Mouse (Mus musculus): ENCODE data around the gene Fhl3.

DNA sequence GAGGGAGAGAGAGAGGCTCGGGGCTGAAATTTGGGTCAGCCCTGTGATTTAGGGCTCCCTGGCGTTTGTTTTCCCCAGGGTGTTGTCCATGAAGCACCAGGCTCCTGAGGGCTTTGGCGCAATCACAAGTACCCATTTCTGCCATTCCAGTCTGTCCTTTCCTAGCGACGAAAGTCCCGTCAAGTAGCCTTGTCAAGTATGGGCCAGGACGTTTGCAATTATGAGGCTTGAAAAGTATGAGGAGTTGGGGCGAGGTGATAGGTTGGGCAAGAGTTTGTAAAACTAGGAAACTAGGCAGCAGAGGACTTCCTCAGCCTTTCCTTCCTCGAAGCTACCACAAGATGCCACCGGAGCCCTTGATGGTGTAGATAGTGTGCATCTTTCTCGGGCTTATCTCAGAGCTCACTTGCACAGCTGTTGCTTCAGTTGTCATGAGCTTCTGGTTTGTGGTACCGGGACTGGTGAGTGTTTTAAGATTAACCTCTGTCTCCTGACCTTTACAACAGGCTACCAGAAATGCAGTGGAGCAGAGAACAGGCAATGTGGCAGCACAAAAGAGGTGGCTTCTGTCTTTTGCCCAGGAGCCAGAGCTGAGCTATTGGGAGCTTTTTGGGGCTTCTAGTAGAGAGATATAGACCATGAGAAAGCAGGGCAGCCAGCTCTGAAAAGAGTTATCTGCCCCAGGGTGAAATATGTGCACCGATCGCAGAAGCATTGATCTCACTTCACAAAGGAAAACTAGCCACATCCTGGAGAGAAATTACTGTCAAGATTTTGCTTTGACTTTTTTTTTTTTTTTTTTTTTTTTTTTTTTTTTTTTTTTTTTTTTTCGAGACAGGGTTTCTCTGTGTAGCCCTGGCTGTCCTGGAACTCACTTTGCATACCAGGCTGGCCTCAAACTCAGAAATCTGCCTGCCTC, 52.0 kb downstream of the Fhl3 start:
- peak; percentile 42 for TF ChIP-seq CTCF (IDR thresholded peaks at IDR 0.05)
- TF ChIP-seq EP300 (IDR thresholded peaks at IDR 0.05), result peak; percentile 76
